In genomic region chr9:56503621-56504500, GRCm38 (mm10) we compare ENCODE assay signal across 16 mouse cellular contexts.
DNase-seq lines count a peak whose midpoint lies in the region; ATAC-seq lines count a peak whose summit lies in the region.
"Had no signal": no experiment of that assay in that cellular context is flagged by ENCODE, and none has a peak within 500 bp of the region (broad histone marks: within the 10 kb centered on the region; RNA-seq: fewer than 3 reads in every experiment).

No protein-coding gene starts in this region.

- peaks cover 71% of the 10 kb centered on the region for H3K4me1 ChIP-seq in embryonic facial prominence, embryonic 13.5 days
- H3K4me1 ChIP-seq in intestine, embryonic 16.5 days (ENCODE audit: control insufficient read depth, insufficient read depth, low read length) = peaks cover 45% of the 10 kb centered on the region

- DNase-seq in cerebellum, adult 9-11 months = peak; percentile 11
- no peak for DNase-seq in cerebellum, postnatal 14 days
- peak; percentile 34 for DNase-seq in kidney, postnatal 14 days
- DNase-seq in kidney, postnatal 4 days = no peak
- DNase-seq in urinary bladder, adult 18-20 months (ENCODE audit: low spot score in 2 of 2) = no peak
- no peak for DNase-seq in Muller cell, postnatal 12 days (ENCODE audit: inconsistent ontology term)
- DNase-seq: embryo, embryonic 11 days; forebrain, postnatal 0 days; layer of hippocampus, adult 9-11 months; spleen, adult 18-20 months; thymus, postnatal 4 days had no signal

- H3K9ac ChIP-seq in embryonic facial prominence, embryonic 13.5 days = no peak overlapping the region
- no peak overlapping the region for H3K9ac ChIP-seq in intestine, embryonic 16.5 days (ENCODE audit: low read depth, low read length)
- H3K9ac ChIP-seq: forebrain, postnatal 0 days; midbrain, embryonic 15.5 days had no signal

- no peaks in the 10 kb centered on the region for H3K9me3 ChIP-seq in embryonic facial prominence, embryonic 13.5 days
- no peaks in the 10 kb centered on the region for H3K9me3 ChIP-seq in intestine, embryonic 16.5 days (ENCODE audit: control insufficient read depth, low read length)
- H3K9me3 ChIP-seq: G1E; hindbrain, embryonic 10.5 days; midbrain, embryonic 15.5 days had no signal

- 0 out of 2 replicates have a peak overlapping the region, but pooled peaks have one; percentile 24 for H3K27ac ChIP-seq in embryonic facial prominence, embryonic 13.5 days
- peak overlapping the region; percentile 25; the same call in 1 of the 2 replicates for H3K27ac ChIP-seq in intestine, embryonic 16.5 days (ENCODE audit: low read length)
- H3K27ac ChIP-seq: hindbrain, embryonic 10.5 days; midbrain, embryonic 15.5 days had no signal

- H3K36me3 ChIP-seq in embryonic facial prominence, embryonic 13.5 days = no peaks in the 10 kb centered on the region
- no peaks in the 10 kb centered on the region for H3K36me3 ChIP-seq in intestine, embryonic 16.5 days (ENCODE audit: control insufficient read depth, insufficient read depth, low read length)
- H3K36me3 ChIP-seq: G1E; hindbrain, embryonic 10.5 days; midbrain, embryonic 15.5 days had no signal

- no peak overlapping the region for H3K4me3 ChIP-seq in embryonic facial prominence, embryonic 13.5 days
- no peak overlapping the region for H3K4me3 ChIP-seq in intestine, embryonic 16.5 days (ENCODE audit: low read length)
- H3K4me3 ChIP-seq: hindbrain, embryonic 10.5 days; midbrain, embryonic 15.5 days had no signal

- H3K27me3 ChIP-seq in embryonic facial prominence, embryonic 13.5 days = no peaks in the 10 kb centered on the region
- H3K27me3 ChIP-seq in intestine, embryonic 16.5 days (replicated peaks; ENCODE audit: control insufficient read depth, insufficient read depth, low read length) = no peaks in the 10 kb centered on the region
- H3K27me3 ChIP-seq: midbrain, embryonic 15.5 days had no signal

- H3K4me2 ChIP-seq in embryonic facial prominence, embryonic 13.5 days = no peak overlapping the region
- 0 out of 2 replicates have a peak overlapping the region, but pooled peaks have one; percentile 2 for H3K4me2 ChIP-seq in intestine, embryonic 16.5 days (ENCODE audit: low read depth, low read length)
- H3K4me2 ChIP-seq: midbrain, embryonic 15.5 days had no signal

- ATAC-seq in embryonic facial prominence, embryonic 13.5 days (ENCODE audit: insufficient number of reproducible peaks, insufficient read depth, low FRiP score, low TSS enrichment, low read depth) = no peak
- ATAC-seq in intestine, embryonic 16.5 days = no peak
- ATAC-seq: forebrain, postnatal 0 days; midbrain, embryonic 15.5 days had no signal

- 59% methylated on average over 7 of the region's 7 CpGs for WGBS in embryonic facial prominence, embryonic 13.5 days
- 68% methylated on average over 7 of the region's 7 CpGs for WGBS in intestine, embryonic 16.5 days

Comparison
In these comparisons a context has a peak if more than half of its experiments do, and no peak if none do; other contexts are left out.
1. DNase-seq: peak in cerebellum, adult 9-11 months (single experiment) and kidney, postnatal 14 days (single experiment); none in cerebellum, postnatal 14 days (0 of 2), kidney, postnatal 4 days (0 of 2), urinary bladder, adult 18-20 months (0 of 2) and Muller cell, postnatal 12 days (single experiment).